ENCODE assay signal across 11 mouse cellular contexts in the genomic region with DNA sequence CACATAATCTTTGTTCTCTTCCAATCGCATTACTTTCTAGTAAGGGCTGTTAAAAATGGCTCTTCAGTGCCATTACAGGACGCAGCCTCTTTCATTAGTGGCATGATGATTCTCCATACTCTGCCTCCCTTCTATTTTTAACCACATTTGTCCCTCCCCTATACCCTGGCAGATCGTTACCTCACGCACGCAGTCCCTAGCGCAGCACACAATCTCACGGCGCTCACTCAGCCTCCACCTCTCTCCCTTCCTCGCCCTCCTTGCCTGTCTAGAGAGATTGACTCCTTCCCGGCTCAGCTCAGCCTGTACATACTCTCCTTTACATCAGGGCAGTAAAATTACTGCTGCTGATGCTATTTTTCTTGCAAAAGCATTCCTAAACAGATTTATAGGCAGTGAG. TPM values are rescaled to one million over a fixed set of nuclear protein-coding genes. Genes with fewer than 3 reads are reported as not detected.
DNase-seq lines count a peak whose midpoint lies in the region; ATAC-seq and TF ChIP-seq lines count a peak whose summit lies in the region.
"Had no signal": no experiment of that assay in that cellular context is flagged by ENCODE, and none has a peak within 500 bp of the region (broad histone marks: within the 10 kb centered on the region; RNA-seq: fewer than 3 reads in every experiment).

No protein-coding gene starts in this region.

- no peaks in the 10 kb centered on the region for H3K9me3 ChIP-seq in kidney, postnatal 0 days (replicated peaks; ENCODE audit: low read length)
- no peaks in the 10 kb centered on the region for H3K9me3 ChIP-seq in heart, embryonic 14.5 days (ENCODE audit: control insufficient read depth, low read length)
- H3K9me3 ChIP-seq in limb, embryonic 12.5 days, result no peaks in the 10 kb centered on the region

- H3K4me1 ChIP-seq in cerebellum, adult 2 months (ENCODE audit: control insufficient read depth, insufficient read depth, low read length), result peaks cover 32% of the 10 kb centered on the region
- no peaks in the 10 kb centered on the region for H3K4me1 ChIP-seq in kidney, postnatal 0 days (replicated peaks; ENCODE audit: insufficient read depth, low read length)
- peaks cover 5 to 14% of the 10 kb centered on the region in 2 experiments; a peak in 3 of 4 replicates for H3K4me1 ChIP-seq in heart, embryonic 14.5 days (ENCODE audit: control insufficient read depth in 2 of 2, insufficient read depth in 2 of 2, low read length in 2 of 2)
- peaks cover 26% of the 10 kb centered on the region for H3K4me1 ChIP-seq in limb, embryonic 12.5 days (replicated peaks)

- no peaks in the 10 kb centered on the region for H3K27me3 ChIP-seq in cerebellum, adult 2 months (ENCODE audit: control insufficient read depth, insufficient read depth, low read length)
- H3K27me3 ChIP-seq in kidney, postnatal 0 days (ENCODE audit: insufficient read depth, low read length), result no peaks in the 10 kb centered on the region
- no peaks in the 10 kb centered on the region for H3K27me3 ChIP-seq in heart, embryonic 14.5 days (ENCODE audit: control insufficient read depth, insufficient read depth, low read length)
- no peaks in the 10 kb centered on the region for H3K27me3 ChIP-seq in limb, embryonic 12.5 days

- H3K36me3 ChIP-seq in kidney, postnatal 0 days (ENCODE audit: insufficient read depth, low read length), result peaks cover 39% of the 10 kb centered on the region; the same call in 1 of the 2 replicates
- H3K36me3 ChIP-seq in heart, embryonic 14.5 days (ENCODE audit: control insufficient read depth, insufficient read depth, low read length), result peaks cover 76% of the 10 kb centered on the region
- H3K36me3 ChIP-seq in limb, embryonic 12.5 days, result peaks cover 66% of the 10 kb centered on the region

- 80% methylated on average over 10 of the region's 10 CpGs for WGBS in cerebellum, adult 2 months
- WGBS in kidney, postnatal 0 days, result 62% methylated on average over 10 of the region's 10 CpGs
- 26% methylated on average over 10 of the region's 10 CpGs for WGBS in heart, embryonic 14.5 days
- WGBS in limb, embryonic 12.5 days, result 31% methylated on average over 10 of the region's 10 CpGs

- TF ChIP-seq POLR2A in cerebellum, adult 2 months (IDR thresholded peaks at IDR 0.05; ENCODE audit: borderline replicate concordance, insufficient read depth, low read length), result no peak

- H3K9ac ChIP-seq in kidney, postnatal 0 days (ENCODE audit: low read depth, low read length), result no peak overlapping the region
- peak overlapping the region; percentile 52; the same call in 1 of the 2 replicates for H3K9ac ChIP-seq in heart, embryonic 14.5 days (ENCODE audit: low read length)
- H3K9ac ChIP-seq in limb, embryonic 12.5 days (replicated peaks), result no peak overlapping the region

- no peak overlapping the region for H3K4me3 ChIP-seq in cerebellum, adult 2 months (replicated peaks; ENCODE audit: insufficient read depth, low read depth, low read length)
- no peak overlapping the region for H3K4me3 ChIP-seq in kidney, postnatal 0 days (replicated peaks; ENCODE audit: low read depth, low read length)
- peak overlapping the region in 1 of 2 experiments; percentile 10; a peak in 1 of 4 replicates for H3K4me3 ChIP-seq in heart, embryonic 14.5 days (ENCODE audit: control insufficient read depth in 1 of 2, insufficient read depth in 1 of 2, low read depth in 1 of 2, low read length in 2 of 2)
- H3K4me3 ChIP-seq in limb, embryonic 12.5 days (replicated peaks), result no peak overlapping the region; the same call in 1 of the 2 replicates

- no peak overlapping the region for H3K4me2 ChIP-seq in kidney, postnatal 0 days (ENCODE audit: low read length)
- peak overlapping the region; percentile 54 for H3K4me2 ChIP-seq in heart, embryonic 14.5 days (ENCODE audit: low read length)
- H3K4me2 ChIP-seq in limb, embryonic 12.5 days, result peak overlapping the region; percentile 35

- no peak for DNase-seq in cerebellum, adult 2 months
- DNase-seq in cerebellum, postnatal 10 days, result no peak
- DNase-seq in kidney, postnatal 0 days (ENCODE audit: low spot score), result peak; percentile 54
- DNase-seq in kidney, postnatal 10 days, result no peak
- DNase-seq in thymus, postnatal 14 days, result no peak
- DNase-seq in adrenal gland, postnatal 36 days, result no peak
- DNase-seq: kidney, adult 9 months; retina, postnatal 1 day had no signal

- no peak for ATAC-seq in kidney, postnatal 0 days (replicated peaks; ENCODE audit: low FRiP score, low read depth)
- peak; percentile 84 for ATAC-seq in heart, embryonic 14.5 days (ENCODE audit: insufficient number of reproducible peaks, insufficient read depth, low FRiP score, low read depth)
- ATAC-seq in limb, embryonic 12.5 days (ENCODE audit: insufficient number of reproducible peaks, insufficient read depth, low FRiP score, low TSS enrichment, low read depth), result peak; percentile 76; the same call in 1 of the 2 replicates
- ATAC-seq: activated CD4-positive, CD25-positive, alpha-beta regulatory T cell, adult 4 months had no signal

- TF ChIP-seq CTCF in cerebellum, adult 2 months (IDR thresholded peaks at IDR 0.05; ENCODE audit: borderline replicate concordance, insufficient read depth, low read depth, low read length), result no peak
- TF ChIP-seq CTCF in kidney, postnatal 0 days (IDR thresholded peaks at IDR 0.05; ENCODE audit: low read depth), result no peak

- H3K27ac ChIP-seq in cerebellum, adult 2 months (ENCODE audit: insufficient read depth, low read length), result 0 out of 2 replicates have a peak overlapping the region, but pooled peaks have one; percentile 40
- no peak overlapping the region for H3K27ac ChIP-seq in kidney, postnatal 0 days
- peak overlapping the region; percentile 68 to 82 for H3K27ac ChIP-seq in heart, embryonic 14.5 days (replicated peaks in 1 of 2; ENCODE audit: control insufficient read depth in 1 of 2, insufficient read depth in 1 of 2, low read depth in 2 of 2, low read length in 2 of 2)
- peak overlapping the region; percentile 36 for H3K27ac ChIP-seq in limb, embryonic 12.5 days

RNA-seq across cellular contexts. Expression of a gene that starts 38.6 kb away (rescaled TPM):
- 20.6 and 24.1 TPM in 2 replicates for polyA plus RNA-seq in cerebellum, adult 2 months (2012; rRNA removed)
- 25.0 and 28.2 TPM in 2 replicates for polyA plus RNA-seq in kidney, postnatal 0 days (2015; fragmentation: Nextera tagmentation; extraction: Ambion mirVana)
- 21.8 and 24.2 TPM in 2 replicates for polyA plus RNA-seq in heart, embryonic 14.5 days (2014; fragmentation: Nextera tagmentation; extraction: Ambion mirVana)
- 39.6 and 41.7 TPM in 2 replicates for polyA plus RNA-seq in limb, embryonic 12.5 days (2016; fragmentation: Nextera tagmentation; extraction: Ambion mirVana)
- total RNA-seq in adrenal gland, postnatal 36 days (2021), result 10 to 100 TPM; 24.1 to 28.8 TPM

RNA-seq across cellular contexts. Expression of a gene that starts 38.7 kb away (rescaled TPM):
- 53.7 and 61.1 TPM in 2 replicates for polyA plus RNA-seq in cerebellum, adult 2 months (2012; rRNA removed)
- polyA plus RNA-seq in kidney, postnatal 0 days (2015; fragmentation: Nextera tagmentation; extraction: Ambion mirVana), result 13.2 TPM in 2 replicates
- polyA plus RNA-seq in heart, embryonic 14.5 days (2014; fragmentation: Nextera tagmentation; extraction: Ambion mirVana), result 10.7 and 12.1 TPM in 2 replicates
- polyA plus RNA-seq in limb, embryonic 12.5 days (2016; fragmentation: Nextera tagmentation; extraction: Ambion mirVana), result 31.3 and 35.5 TPM in 2 replicates
- 1 to 10 TPM; 5.5 to 5.9 TPM for total RNA-seq in adrenal gland, postnatal 36 days (2021)
